Mouse (Mus musculus): ENCODE data around the gene Glg1. TPM values are rescaled to one million over a fixed set of nuclear protein-coding genes. Genes with fewer than 3 reads are reported as not detected.
"Not testable (repeated sequence)": the region's sequence is repeated elsewhere in the genome, so short reads cannot be mapped to it uniquely, and the experiment has no call there.

Gene Glg1
- polyA plus RNA-seq, 1 experiment from 2014 or later = 91.1 TPM

DNA sequence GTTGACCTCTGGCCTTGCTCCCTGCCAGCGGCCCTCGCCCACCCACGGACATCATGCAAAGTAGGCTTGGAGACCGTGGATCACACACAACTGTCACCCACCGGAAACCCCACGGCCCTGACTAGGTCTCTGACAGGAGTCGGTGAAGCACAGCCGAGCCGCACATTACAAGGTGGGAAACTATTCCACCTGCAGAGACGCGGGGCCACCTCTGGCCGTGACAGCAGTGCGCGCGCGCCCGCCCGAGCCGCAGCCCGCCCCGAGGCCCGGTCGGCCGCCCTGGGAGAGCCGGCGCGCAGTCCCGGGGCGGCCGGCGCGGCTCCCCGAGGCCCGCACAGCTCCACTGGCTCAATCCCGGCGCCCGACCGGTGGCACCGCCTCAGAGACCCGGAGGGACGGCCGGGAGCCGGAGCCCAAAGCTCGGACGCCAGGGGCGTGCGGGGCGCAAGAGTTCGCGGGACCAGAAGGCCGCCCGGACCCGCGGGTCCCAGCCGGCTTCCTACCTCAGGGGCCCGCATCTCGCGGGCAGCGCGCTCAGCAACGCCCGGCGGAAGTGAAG, 114.0 kb downstream of the Glg1 start:
- peak; percentile 7 for DNase-seq
- H3K36me3 ChIP-seq (ENCODE audit: control insufficient read depth, insufficient read depth, low read length); H3K9me3 ChIP-seq (ENCODE audit: control insufficient read depth, low read length); H3K27me3 ChIP-seq (ENCODE audit: control insufficient read depth, insufficient read depth, low read length); H3K4me1 ChIP-seq (ENCODE audit: control insufficient read depth, insufficient read depth, low read length); H3K27ac ChIP-seq (replicated peaks; ENCODE audit: low read depth, low read length): not testable (repeated sequence)
- 0% methylated on average over 42 of the region's 63 CpGs for WGBS
- peak; percentile 53 for ATAC-seq (ENCODE audit: low FRiP score, low TSS enrichment)
- Histone ChIP-seq H3K9ac (replicated peaks; ENCODE audit: low read length) (peak overlapping the region; percentile 74), H3K4me2 (ENCODE audit: low read length) (peak overlapping the region; percentile 70), H3K4me3 (replicated peaks; ENCODE audit: low read depth, low read length) (peak overlapping the region; percentile 62)

DNA sequence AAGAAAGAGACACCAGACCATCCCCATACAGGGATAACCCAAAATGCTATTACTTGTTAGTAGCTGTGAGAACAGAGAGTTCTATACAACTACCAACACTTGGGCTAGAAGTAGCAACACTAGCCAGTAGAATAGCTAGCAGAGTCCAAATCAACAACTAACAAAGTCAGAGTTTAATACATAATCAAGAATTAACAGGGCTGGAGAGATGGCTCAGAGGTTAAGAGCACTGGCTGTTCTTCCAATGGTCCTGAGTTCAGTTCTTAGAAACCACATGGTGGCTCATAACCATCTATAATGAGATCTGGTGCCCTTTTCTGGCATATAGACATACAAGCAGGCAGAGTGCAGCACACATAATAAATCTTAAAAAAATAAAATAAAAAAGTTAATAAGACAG, 116.5 kb downstream of the Glg1 start:
- H3K36me3 ChIP-seq (ENCODE audit: control insufficient read depth, insufficient read depth, low read length) = peaks cover 22% of the 10 kb centered on the region; the same call in 1 of the 2 replicates
- H3K27me3 ChIP-seq (ENCODE audit: control insufficient read depth, insufficient read depth, low read length) = no peaks in the 10 kb centered on the region
- DNase-seq (no peak), ATAC-seq (ENCODE audit: low FRiP score, low TSS enrichment) (no peak)
- H3K9me3 ChIP-seq (ENCODE audit: control insufficient read depth, low read length) = no peaks in the 10 kb centered on the region
- no peak overlapping the region for H3K4me2 ChIP-seq (ENCODE audit: low read length)
- H3K4me3 ChIP-seq (replicated peaks; ENCODE audit: low read depth, low read length) = no peak overlapping the region
- H3K9ac ChIP-seq (replicated peaks; ENCODE audit: low read length) = no peak overlapping the region
- H3K27ac ChIP-seq (replicated peaks; ENCODE audit: low read depth, low read length) = no peak overlapping the region
- peaks cover 4% of the 10 kb centered on the region; the same call in 1 of the 2 replicates for H3K4me1 ChIP-seq (ENCODE audit: control insufficient read depth, insufficient read depth, low read length)

DNA sequence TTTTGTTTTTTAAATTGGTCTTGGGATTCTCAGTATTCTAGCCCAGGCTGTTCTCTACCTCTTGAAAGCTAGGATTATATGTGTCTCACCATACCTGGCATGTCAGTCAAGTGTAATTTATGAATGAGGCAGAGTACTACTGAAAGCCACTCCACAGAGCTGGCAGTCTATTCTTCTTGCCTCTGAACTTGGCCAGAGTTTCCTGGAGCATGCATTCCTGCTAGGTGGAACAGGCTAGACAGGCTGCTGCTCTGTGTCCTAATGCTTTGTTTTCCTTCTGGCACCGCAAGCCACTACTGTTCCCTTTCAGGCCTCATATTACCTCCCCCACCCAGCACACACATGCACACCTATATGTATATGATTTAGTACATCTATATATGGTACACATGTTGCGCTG, 128.3 kb downstream of the Glg1 start:
- no peak overlapping the region for H3K9ac ChIP-seq (replicated peaks; ENCODE audit: low read length)
- no peak for DNase-seq
- H3K9me3 ChIP-seq (ENCODE audit: control insufficient read depth, low read length) = no peaks in the 10 kb centered on the region
- no peak overlapping the region for H3K4me2 ChIP-seq (ENCODE audit: low read length)
- no peak overlapping the region for H3K27ac ChIP-seq (replicated peaks; ENCODE audit: low read depth, low read length)
- ATAC-seq (ENCODE audit: low FRiP score, low TSS enrichment) = no peak
- H3K4me3 ChIP-seq (replicated peaks; ENCODE audit: low read depth, low read length) = no peak overlapping the region
- 95% methylated on average over 2 of the region's 2 CpGs for WGBS
- no peaks in the 10 kb centered on the region for H3K27me3 ChIP-seq (ENCODE audit: control insufficient read depth, insufficient read depth, low read length)
- no peaks in the 10 kb centered on the region for H3K4me1 ChIP-seq (ENCODE audit: control insufficient read depth, insufficient read depth, low read length)
- peaks cover 87% of the 10 kb centered on the region for H3K36me3 ChIP-seq (ENCODE audit: control insufficient read depth, insufficient read depth, low read length)

DNA sequence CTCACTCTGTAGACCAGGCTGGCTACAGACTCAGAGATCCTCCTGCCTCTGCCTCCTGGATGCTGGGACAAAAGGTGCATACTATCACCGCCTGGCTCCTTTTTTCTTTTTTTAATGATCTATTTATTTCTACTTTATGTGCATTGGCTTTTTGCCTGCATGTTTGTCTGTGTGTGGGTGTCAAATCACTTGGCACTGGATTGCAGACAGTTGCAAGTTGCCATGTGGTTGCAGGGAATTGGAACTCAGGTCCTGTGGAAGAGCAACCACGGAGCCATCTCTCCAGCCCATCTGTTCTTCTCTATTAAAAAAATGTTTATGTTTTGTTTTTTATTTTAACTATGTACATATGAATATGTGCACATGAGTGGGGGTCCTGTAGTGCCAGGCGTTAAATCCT, 139.5 kb downstream of the Glg1 start:
- no peak overlapping the region for H3K4me3 ChIP-seq (replicated peaks; ENCODE audit: low read depth, low read length)
- H3K4me2 ChIP-seq (ENCODE audit: low read length) = no peak overlapping the region
- H3K27me3 ChIP-seq (ENCODE audit: control insufficient read depth, insufficient read depth, low read length) = no peaks in the 10 kb centered on the region
- DNase-seq (no peak), ATAC-seq (ENCODE audit: low FRiP score, low TSS enrichment) (no peak)
- no peaks in the 10 kb centered on the region for H3K4me1 ChIP-seq (ENCODE audit: control insufficient read depth, insufficient read depth, low read length)
- H3K36me3 ChIP-seq (ENCODE audit: control insufficient read depth, insufficient read depth, low read length) = peaks cover 72% of the 10 kb centered on the region
- H3K9ac ChIP-seq (replicated peaks; ENCODE audit: low read length) = no peak overlapping the region
- WGBS = 97% methylated on average over 3 of the region's 3 CpGs
- no peaks in the 10 kb centered on the region for H3K9me3 ChIP-seq (ENCODE audit: control insufficient read depth, low read length)
- H3K27ac ChIP-seq (replicated peaks; ENCODE audit: low read depth, low read length) = no peak overlapping the region

DNA sequence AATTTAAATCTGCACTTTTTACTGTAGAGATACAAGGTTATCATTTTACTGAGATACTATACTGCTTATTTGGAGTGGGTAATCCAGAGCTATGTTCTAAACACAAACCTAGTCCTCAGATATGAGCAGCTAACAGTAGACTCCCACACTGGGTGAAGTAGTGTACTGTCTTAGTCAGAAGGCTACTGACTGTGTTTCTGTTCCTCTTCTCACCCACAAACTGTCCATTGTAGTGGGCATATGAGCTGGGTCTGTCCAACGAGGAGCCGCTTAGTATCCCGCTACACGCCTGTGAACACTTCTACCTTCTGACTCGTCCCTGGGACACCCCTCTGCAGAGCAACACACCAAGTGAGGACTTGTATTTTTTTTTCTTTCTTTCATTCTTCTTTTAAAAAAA, 144.1 kb downstream of the Glg1 start:
- Histone ChIP-seq H3K27ac (replicated peaks; ENCODE audit: low read depth, low read length) (no peak overlapping the region), H3K36me3 (ENCODE audit: control insufficient read depth, insufficient read depth, low read length) (peaks cover 64% of the 10 kb centered on the region), H3K4me2 (ENCODE audit: low read length) (no peak overlapping the region), H3K9ac (replicated peaks; ENCODE audit: low read length) (no peak overlapping the region), H3K4me1 (ENCODE audit: control insufficient read depth, insufficient read depth, low read length) (no peaks in the 10 kb centered on the region), H3K4me3 (replicated peaks; ENCODE audit: low read depth, low read length) (no peak overlapping the region), H3K9me3 (ENCODE audit: control insufficient read depth, low read length) (no peaks in the 10 kb centered on the region), H3K27me3 (ENCODE audit: control insufficient read depth, insufficient read depth, low read length) (no peaks in the 10 kb centered on the region)
- 98% methylated on average over 5 of the region's 5 CpGs for WGBS
- no peak for ATAC-seq (ENCODE audit: low FRiP score, low TSS enrichment)
- no peak for DNase-seq

Small RNA genes lying within 50 kb of the gene (microRNA-seq; reads per million reads assigned to microRNA genes)
- gene Gm23193 = not detected

Other genes with a start within 250 kb of the Glg1 start
- 5.0 and 7.5 TPM in 2 replicates for gene Ddx19b, start 227.5 kb downstream of the Glg1 start, polyA plus RNA-seq (2014; fragmentation: Nextera tagmentation; extraction: Ambion mirVana)
- gene Aars, start 226.1 kb downstream of the Glg1 start, polyA plus RNA-seq (2014; fragmentation: Nextera tagmentation; extraction: Ambion mirVana) = 73.1 and 75.9 TPM in 2 replicates
- gene Exosc6, start 202.9 kb downstream of the Glg1 start, polyA plus RNA-seq (2014; fragmentation: Nextera tagmentation; extraction: Ambion mirVana) = not detected in 2 replicates
- 0.09 and 0.34 TPM in 2 replicates for gene Clec18a, start 166.8 kb downstream of the Glg1 start, polyA plus RNA-seq (2014; fragmentation: Nextera tagmentation; extraction: Ambion mirVana)
- gene Pdpr, start 164.6 kb downstream of the Glg1 start, polyA plus RNA-seq (2014; fragmentation: Nextera tagmentation; extraction: Ambion mirVana) = 6.9 TPM in 2 replicates
- 15.0 and 30.9 TPM in 2 replicates for gene Rfwd3, start 41.0 kb upstream of the Glg1 start, polyA plus RNA-seq (2014; fragmentation: Nextera tagmentation; extraction: Ambion mirVana)
- gene Mlkl, start 79.0 kb upstream of the Glg1 start, polyA plus RNA-seq (2014; fragmentation: Nextera tagmentation; extraction: Ambion mirVana) = 0.78 TPM in 1 of 2 replicates, not detected in the other
- 0.24 and 0.39 TPM in 2 replicates for gene Fa2h, start 134.6 kb upstream of the Glg1 start, polyA plus RNA-seq (2014; fragmentation: Nextera tagmentation; extraction: Ambion mirVana)

Measured in midbrain, embryonic 14.5 days (tissue).